Mouse (Mus musculus): ENCODE measurements around the gene Mroh7. TPM values are rescaled to one million over a fixed set of nuclear protein-coding genes. Genes with fewer than 3 reads are reported as not detected.
A peak's percentile ranks its signal among the peaks of the same experiment; 100 is the strongest.

Mroh7 gene
- polyA plus RNA-seq, 1 experiment: 9.7 TPM

GRCm38 (mm10) chr4:106647137-106647536 lies 83.6 kb downstream of the Mroh7 start:
- no peak for TF ChIP-seq CTCF (IDR thresholded peaks at IDR 0.05; ENCODE audit: extremely low read depth, insufficient read depth, low read length)
- TF ChIP-seq POLR2A (IDR thresholded peaks at IDR 0.05; ENCODE audit: extremely low read depth, insufficient read depth, low read length): no peak
- Histone ChIP-seq H3K27ac (ENCODE audit: insufficient read depth, low read length) (no peak overlapping the region), H3K4me1 (ENCODE audit: control insufficient read depth, insufficient read depth, low read length) (peaks cover 3% of the 10 kb centered on the region), H3K4me3 (ENCODE audit: insufficient read depth, low read length) (no peak overlapping the region)

GRCm38 (mm10) chr4:106645797-106646196 lies 84.9 kb downstream of the Mroh7 start:
- Histone ChIP-seq H3K27ac (ENCODE audit: insufficient read depth, low read length) (no peak overlapping the region), H3K4me3 (ENCODE audit: insufficient read depth, low read length) (no peak overlapping the region), H3K4me1 (ENCODE audit: control insufficient read depth, insufficient read depth, low read length) (no peaks in the 10 kb centered on the region)
- TF ChIP-seq POLR2A (IDR thresholded peaks at IDR 0.05; ENCODE audit: extremely low read depth, insufficient read depth, low read length): no peak
- TF ChIP-seq CTCF (IDR thresholded peaks at IDR 0.05; ENCODE audit: extremely low read depth, insufficient read depth, low read length): no peak

- Histone ChIP-seq H3K4me3 (ENCODE audit: insufficient read depth, low read length) (no peak overlapping the region), H3K4me1 (ENCODE audit: control insufficient read depth, insufficient read depth, low read length) (no peaks in the 10 kb centered on the region), H3K27ac (ENCODE audit: insufficient read depth, low read length) (no peak overlapping the region)
- TF ChIP-seq POLR2A (IDR thresholded peaks at IDR 0.05; ENCODE audit: extremely low read depth, insufficient read depth, low read length): no peak
- TF ChIP-seq CTCF (IDR thresholded peaks at IDR 0.05; ENCODE audit: extremely low read depth, insufficient read depth, low read length): no peak
Observed at GRCm38 (mm10) chr4:106644218-106644610, 86.5 kb downstream of the Mroh7 start.

GRCm38 (mm10) chr4:106643483-106644217 lies 87.1 kb downstream of the Mroh7 start:
- Histone ChIP-seq H3K4me1 (ENCODE audit: control insufficient read depth, insufficient read depth, low read length) (no peaks in the 10 kb centered on the region), H3K27ac (ENCODE audit: insufficient read depth, low read length) (no peak overlapping the region), H3K4me3 (ENCODE audit: insufficient read depth, low read length) (no peak overlapping the region)
- TF ChIP-seq CTCF (IDR thresholded peaks at IDR 0.05; ENCODE audit: extremely low read depth, insufficient read depth, low read length) (no peak), POLR2A (IDR thresholded peaks at IDR 0.05; ENCODE audit: extremely low read depth, insufficient read depth, low read length) (no peak)

- no peak for TF ChIP-seq CTCF (IDR thresholded peaks at IDR 0.05; ENCODE audit: extremely low read depth, insufficient read depth, low read length)
- no peak for TF ChIP-seq POLR2A (IDR thresholded peaks at IDR 0.05; ENCODE audit: extremely low read depth, insufficient read depth, low read length)
- Histone ChIP-seq H3K4me3 (ENCODE audit: insufficient read depth, low read length) (no peak overlapping the region), H3K27ac (ENCODE audit: insufficient read depth, low read length) (peak overlapping the region; percentile 18; the same call in 1 of the 2 replicates), H3K4me1 (ENCODE audit: control insufficient read depth, insufficient read depth, low read length) (peaks cover 9% of the 10 kb centered on the region)
Observed at GRCm38 (mm10) chr4:106634086-106634479, 96.6 kb downstream of the Mroh7 start.

GRCm38 (mm10) chr4:106633281-106634085 lies 97.2 kb downstream of the Mroh7 start:
- peak overlapping the region; percentile 18 for H3K27ac ChIP-seq (ENCODE audit: insufficient read depth, low read length)
- TF ChIP-seq CTCF (IDR thresholded peaks at IDR 0.05; ENCODE audit: extremely low read depth, insufficient read depth, low read length) (no peak), POLR2A (IDR thresholded peaks at IDR 0.05; ENCODE audit: extremely low read depth, insufficient read depth, low read length) (no peak)
- no peak overlapping the region for H3K4me3 ChIP-seq (ENCODE audit: insufficient read depth, low read length)
- H3K4me1 ChIP-seq (ENCODE audit: control insufficient read depth, insufficient read depth, low read length): peaks cover 9% of the 10 kb centered on the region

GRCm38 (mm10) chr4:106632313-106632712 lies 98.4 kb downstream of the Mroh7 start:
- H3K4me3 ChIP-seq (ENCODE audit: insufficient read depth, low read length): no peak overlapping the region
- H3K27ac ChIP-seq (ENCODE audit: insufficient read depth, low read length): peak overlapping the region; percentile 40; the same call in 1 of the 2 replicates
- H3K4me1 ChIP-seq (ENCODE audit: control insufficient read depth, insufficient read depth, low read length): peaks cover 11% of the 10 kb centered on the region
- TF ChIP-seq POLR2A (IDR thresholded peaks at IDR 0.05; ENCODE audit: extremely low read depth, insufficient read depth, low read length) (no peak), CTCF (IDR thresholded peaks at IDR 0.05; ENCODE audit: extremely low read depth, insufficient read depth, low read length) (no peak)

Other genes with a start within 250 kb of the Mroh7 start
- not detected in 2 replicates for gene Bsnd, start 238.6 kb downstream of the Mroh7 start, polyA plus RNA-seq (2012; rRNA removed)
- 95.3 and 97.6 TPM in 2 replicates for gene Dhcr24, start 169.9 kb downstream of the Mroh7 start, polyA plus RNA-seq (2012; rRNA removed)
- gene Lexm, start 113.7 kb downstream of the Mroh7 start, polyA plus RNA-seq (2012; rRNA removed): 0.08 and 0.11 TPM in 2 replicates
- gene Ttc22, start 108.5 kb downstream of the Mroh7 start, polyA plus RNA-seq (2012; rRNA removed): 1.3 and 1.9 TPM in 2 replicates
- 10.4 and 10.7 TPM in 2 replicates for gene Pars2, start 79.9 kb downstream of the Mroh7 start, polyA plus RNA-seq (2012; rRNA removed)
- 112 and 118 TPM in 2 replicates for gene Ttc4, start 52.0 kb downstream of the Mroh7 start, polyA plus RNA-seq (2012; rRNA removed)
- 0.06 TPM in 1 of 2 replicates, not detected in the other for gene Fam151a, start 3.0 kb upstream of the Mroh7 start, polyA plus RNA-seq (2012; rRNA removed)
- gene Acot11, start 74.1 kb upstream of the Mroh7 start, polyA plus RNA-seq (2012; rRNA removed): 21.9 and 23.9 TPM in 2 replicates
- gene Ssbp3, start 179.8 kb upstream of the Mroh7 start, polyA plus RNA-seq (2012; rRNA removed): 121 and 123 TPM in 2 replicates

Data from cortical plate, adult 2 months (tissue).